Mouse (Mus musculus) neutrophil, adult 59 days (primary cell): ENCODE data around the gene Gpa33. TPM values are rescaled to one million over a fixed set of nuclear protein-coding genes. Genes with fewer than 3 reads are reported as not detected.

Experiments
- total RNA-seq, 2 experiments: library from RNA; stranded (reverse); gene quantifications; 1 replicate in 1 of 2; 2 replicates in 1 of 2; pipeline ENCODE4 v1.2.4; 2023

The Gpa33 gene
- not detected for total RNA-seq

DNA sequence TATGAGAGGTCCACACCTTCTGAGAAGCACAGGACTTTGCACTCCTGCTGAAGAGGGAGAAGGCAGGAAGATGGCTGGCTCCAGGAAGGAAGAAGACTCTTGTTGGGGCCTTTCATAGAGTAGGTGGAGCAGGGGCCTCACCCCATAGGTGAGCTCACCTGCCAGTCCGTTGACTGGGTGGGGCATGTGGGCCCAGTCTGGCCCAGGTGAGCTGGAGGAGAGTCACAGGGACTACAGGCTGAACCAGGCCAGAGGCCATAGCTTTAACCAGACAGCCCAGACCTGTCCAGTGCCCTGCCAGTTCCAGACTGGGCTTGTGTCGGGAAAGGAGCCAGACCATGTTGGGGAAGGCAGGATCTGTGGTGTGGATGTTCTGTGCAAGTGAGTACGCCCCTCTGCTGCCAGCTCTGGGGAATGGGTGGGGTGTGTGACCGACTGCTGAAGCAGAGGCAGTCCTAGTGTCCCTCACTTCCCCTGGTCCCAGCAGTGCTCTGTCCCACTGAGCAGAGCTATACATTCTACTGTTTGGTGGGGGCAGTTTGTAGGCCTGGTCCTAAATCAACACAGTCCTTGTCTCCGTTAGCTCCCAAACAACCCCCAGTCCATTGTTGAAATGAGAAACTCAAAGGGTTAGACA is at the start of gene Gpa33:
Gene Gpa33 (plus strand): TSS at position 15 of the 637 bp plus-strand sequence.

DNA sequence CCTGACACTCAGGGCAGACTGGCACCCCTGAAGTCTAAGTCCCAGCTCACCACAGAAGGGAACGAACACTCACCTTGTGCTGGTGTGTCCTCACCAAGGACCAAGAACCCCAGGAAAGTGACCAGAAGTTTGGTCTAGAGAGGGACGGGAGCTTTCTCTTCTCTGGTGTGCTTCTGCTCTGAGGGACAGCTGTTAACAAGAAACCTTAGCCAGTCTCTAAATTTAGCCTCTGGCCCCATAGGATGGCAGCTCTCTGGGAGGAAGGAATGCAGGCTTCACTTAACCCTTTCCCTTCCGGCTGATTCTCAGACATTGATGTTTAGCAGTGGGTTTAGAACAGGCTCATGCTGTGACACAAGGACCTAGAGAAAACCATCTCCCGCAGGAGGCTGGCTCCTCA is 2.3 kb upstream of the Gpa33 start, which contains the start of gene Dusp27:
Gene Dusp27 (minus strand): TSS at position 204 of the 400 bp plus-strand sequence.

Other genes with a start within 250 kb of the Gpa33 start
- gene Pou2f1, start 127.6 kb upstream of the Gpa33 start, total RNA-seq, result 10 to 100 TPM; 17.2 to 23.6 TPM
- not detected for gene Dusp27, start 2.3 kb upstream of the Gpa33 start, total RNA-seq
- gene Mael, start 108.5 kb downstream of the Gpa33 start, total RNA-seq, result not detected
- gene Ildr2, start 123.9 kb downstream of the Gpa33 start, total RNA-seq, result under 1 TPM in 1 of 2 experiments, not detected in 1; 0.11 TPM
- gene Tada1, start 248.9 kb downstream of the Gpa33 start, total RNA-seq, result 10 to 100 TPM; 20.0 to 24.9 TPM